Mouse (Mus musculus) C2C12 (cell line): ENCODE measurements around the gene Tab1.

ENCODE experiments used
- CEBPB ChIP-seq: IDR thresholded peaks from one replicate; pipeline ENCODE4 v1.6.1; 2011; ENCODE audit warnings: low read depth, mild to moderate bottlenecking, control low read depth, moderate library complexity
- CTCF ChIP-seq: IDR thresholded peaks from one replicate; pipeline ENCODE4 v1.5.1; 2011; ENCODE audit not compliant: control insufficient read depth, insufficient read depth, insufficient read length
- MAX ChIP-seq: IDR thresholded peaks from one replicate; pipeline ENCODE4 v1.6.1; 2011; ENCODE audit warnings: mild to moderate bottlenecking, control low read depth
- USF1 ChIP-seq: IDR thresholded peaks from one replicate; pipeline ENCODE4 v1.6.1; 2011; ENCODE audit warnings: low read depth, mild to moderate bottlenecking, control low read depth, moderate library complexity

GRCm38 (mm10) chr15:80083276-80083731, 49.6 kb upstream of the Tab1 start:
- TF ChIP-seq CTCF (no peak), CEBPB (peak; percentile 83), USF1 (no peak), MAX (peak; percentile 98)
